Mouse (Mus musculus) thymus, postnatal 36 days (tissue): ENCODE measurements around the gene P3h3.
A peak's percentile ranks its signal among the peaks of the same experiment; 100 is the strongest.
"Not testable (repeated sequence)": the region's sequence is repeated elsewhere in the genome, so short reads cannot be mapped to it uniquely, and the experiment has no call there.

Experiments
- DNase-seq, 2 experiments: peaks; one replicate each; pipeline ENCODE4 v3.0.0; 2022; ENCODE audit warnings: mixed read lengths in 2 of 2

P3h3 gene

GRCm38 (mm10) chr6:124808358-124809012 lies 49.1 kb downstream of the P3h3 start, which contains the start of gene Spsb2:
TSS of gene Spsb2 (plus strand) at chr6:124808661.
- DNase-seq: peak; percentile 35 to 43

GRCm38 (mm10) chr6:124807986-124808357 lies 49.6 kb downstream of the P3h3 start:
- no peak for DNase-seq

GRCm38 (mm10) chr6:124807366-124807765 lies 50.2 kb downstream of the P3h3 start:
- DNase-seq: no peak

- no peak for DNase-seq
These were observed 51.0 kb downstream of the P3h3 start for GRCm38 (mm10) chr6:124806446-124807140.

GRCm38 (mm10) chr6:124805341-124806321 lies 51.9 kb downstream of the P3h3 start:
- peak; percentile 66 to 77 for DNase-seq

GRCm38 (mm10) chr6:124804341-124804740 lies 53.2 kb downstream of the P3h3 start:
- DNase-seq: no peak

GRCm38 (mm10) chr6:124803691-124804090 lies 53.9 kb downstream of the P3h3 start:
- DNase-seq: not testable (repeated sequence)

- DNase-seq: no peak
These were observed 54.5 kb downstream of the P3h3 start for GRCm38 (mm10) chr6:124803061-124803460.

GRCm38 (mm10) chr6:124802400-124802799 lies 55.2 kb downstream of the P3h3 start:
- not testable (repeated sequence) for DNase-seq

- no peak for DNase-seq
These were observed 61.4 kb downstream of the P3h3 start for GRCm38 (mm10) chr6:124796200-124796599.

- DNase-seq: no peak
These were observed 61.8 kb downstream of the P3h3 start for GRCm38 (mm10) chr6:124795781-124796180.

GRCm38 (mm10) chr6:124791911-124792310 lies 65.6 kb downstream of the P3h3 start:
- DNase-seq: no peak
